Mouse (Mus musculus): ENCODE data around the gene Cd248. TPM values are rescaled to one million over a fixed set of nuclear protein-coding genes. Genes with fewer than 3 reads are reported as not detected.

The Cd248 gene
- polyA plus RNA-seq, 1 experiment from 2014 or later, result 43.1 TPM

- WGBS, result 68% methylated on average over 18 of the region's 18 CpGs
- peaks cover 2% of the 10 kb centered on the region; the same call in 1 of the 2 replicates for H3K36me3 ChIP-seq (replicated peaks; ENCODE audit: control insufficient read depth, insufficient read depth, low read depth, low read length)
Observed at GRCm38 (mm10) chr19:5107556-5108270, 39.8 kb downstream of the Cd248 start.

GRCm38 (mm10) chr19:5108271-5108575 lies 40.3 kb downstream of the Cd248 start:
- 27% methylated on average over 5 of the region's 5 CpGs for WGBS
- Histone ChIP-seq H3K27me3 (ENCODE audit: control insufficient read depth, insufficient read depth, low read length) (no peaks in the 10 kb centered on the region), H3K27ac (replicated peaks; ENCODE audit: low read depth, low read length) (no peak overlapping the region), H3K9me3 (replicated peaks; ENCODE audit: control insufficient read depth, low read length) (no peaks in the 10 kb centered on the region), H3K4me3 (ENCODE audit: low read depth, low read length) (no peak overlapping the region), H3K4me1 (ENCODE audit: control insufficient read depth, insufficient read depth, low read length) (peaks cover 6% of the 10 kb centered on the region; the same call in 1 of the 2 replicates), H3K36me3 (replicated peaks; ENCODE audit: control insufficient read depth, insufficient read depth, low read depth, low read length) (peaks cover 2% of the 10 kb centered on the region), H3K4me2 (ENCODE audit: low read depth, low read length) (no peak overlapping the region), H3K9ac (replicated peaks; ENCODE audit: low read length) (no peak overlapping the region)
- peak; percentile 64 for DNase-seq (ENCODE audit: low spot score)
- ATAC-seq (replicated peaks; ENCODE audit: insufficient number of reproducible peaks, low FRiP score, low TSS enrichment, low read depth), result no peak

More at GRCm38 (mm10) chr19:5107556-5108270, 39.8 kb downstream of the Cd248 start:
- Histone ChIP-seq H3K9ac (replicated peaks; ENCODE audit: low read length) (no peak overlapping the region), H3K4me3 (ENCODE audit: low read depth, low read length) (no peak overlapping the region), H3K4me2 (ENCODE audit: low read depth, low read length) (no peak overlapping the region), H3K9me3 (replicated peaks; ENCODE audit: control insufficient read depth, low read length) (no peaks in the 10 kb centered on the region), H3K4me1 (ENCODE audit: control insufficient read depth, insufficient read depth, low read length) (peaks cover 6% of the 10 kb centered on the region; the same call in 1 of the 2 replicates), H3K27me3 (ENCODE audit: control insufficient read depth, insufficient read depth, low read length) (no peaks in the 10 kb centered on the region), H3K27ac (replicated peaks; ENCODE audit: low read depth, low read length) (no peak overlapping the region)
- ATAC-seq (replicated peaks; ENCODE audit: insufficient number of reproducible peaks, low FRiP score, low TSS enrichment, low read depth), result no peak
- no peak for DNase-seq (ENCODE audit: low spot score)

GRCm38 (mm10) chr19:5108702-5109101 lies 40.8 kb downstream of the Cd248 start:
- H3K4me2 ChIP-seq (ENCODE audit: low read depth, low read length), result no peak overlapping the region
- H3K27me3 ChIP-seq (ENCODE audit: control insufficient read depth, insufficient read depth, low read length), result no peaks in the 10 kb centered on the region
- no peak overlapping the region for H3K4me3 ChIP-seq (ENCODE audit: low read depth, low read length)
- H3K9me3 ChIP-seq (replicated peaks; ENCODE audit: control insufficient read depth, low read length), result no peaks in the 10 kb centered on the region
- H3K27ac ChIP-seq (replicated peaks; ENCODE audit: low read depth, low read length), result no peak overlapping the region
- peaks cover 6% of the 10 kb centered on the region; the same call in 1 of the 2 replicates for H3K4me1 ChIP-seq (ENCODE audit: control insufficient read depth, insufficient read depth, low read length)
- WGBS, result 42% methylated on average over 4 of the region's 4 CpGs
- peaks cover 2% of the 10 kb centered on the region for H3K36me3 ChIP-seq (replicated peaks; ENCODE audit: control insufficient read depth, insufficient read depth, low read depth, low read length)
- ATAC-seq (replicated peaks; ENCODE audit: insufficient number of reproducible peaks, low FRiP score, low TSS enrichment, low read depth), result no peak
- no peak overlapping the region for H3K9ac ChIP-seq (replicated peaks; ENCODE audit: low read length)
- DNase-seq (ENCODE audit: low spot score), result no peak

- H3K4me1 ChIP-seq (ENCODE audit: control insufficient read depth, insufficient read depth, low read length), result peaks cover 6% of the 10 kb centered on the region; the same call in 1 of the 2 replicates
- H3K4me2 ChIP-seq (ENCODE audit: low read depth, low read length), result no peak overlapping the region
- H3K36me3 ChIP-seq (replicated peaks; ENCODE audit: control insufficient read depth, insufficient read depth, low read depth, low read length), result peaks cover 4% of the 10 kb centered on the region
- H3K9ac ChIP-seq (replicated peaks; ENCODE audit: low read length), result no peak overlapping the region
- 73% methylated on average over 19 of the region's 19 CpGs for WGBS
- DNase-seq (ENCODE audit: low spot score) (no peak), ATAC-seq (replicated peaks; ENCODE audit: insufficient number of reproducible peaks, low FRiP score, low TSS enrichment, low read depth) (no peak)
- H3K27ac ChIP-seq (replicated peaks; ENCODE audit: low read depth, low read length), result no peak overlapping the region
- H3K27me3 ChIP-seq (ENCODE audit: control insufficient read depth, insufficient read depth, low read length), result no peaks in the 10 kb centered on the region
- no peaks in the 10 kb centered on the region for H3K9me3 ChIP-seq (replicated peaks; ENCODE audit: control insufficient read depth, low read length)
- H3K4me3 ChIP-seq (ENCODE audit: low read depth, low read length), result no peak overlapping the region
Observed at GRCm38 (mm10) chr19:5109659-5110453, 42.0 kb downstream of the Cd248 start.

- Histone ChIP-seq H3K27ac (replicated peaks; ENCODE audit: low read depth, low read length) (no peak overlapping the region), H3K9me3 (replicated peaks; ENCODE audit: control insufficient read depth, low read length) (no peaks in the 10 kb centered on the region), H3K36me3 (replicated peaks; ENCODE audit: control insufficient read depth, insufficient read depth, low read depth, low read length) (peaks cover 4% of the 10 kb centered on the region), H3K9ac (replicated peaks; ENCODE audit: low read length) (no peak overlapping the region), H3K4me2 (ENCODE audit: low read depth, low read length) (no peak overlapping the region; the same call in 1 of the 2 replicates), H3K4me1 (ENCODE audit: control insufficient read depth, insufficient read depth, low read length) (no peaks in the 10 kb centered on the region), H3K4me3 (ENCODE audit: low read depth, low read length) (no peak overlapping the region), H3K27me3 (ENCODE audit: control insufficient read depth, insufficient read depth, low read length) (no peaks in the 10 kb centered on the region)
- no peak for ATAC-seq (replicated peaks; ENCODE audit: insufficient number of reproducible peaks, low FRiP score, low TSS enrichment, low read depth)
- whole genome bisulfite sequencing, result 92% methylated on average over 7 of the region's 7 CpGs
- no peak for DNase-seq (ENCODE audit: low spot score)
Observed at GRCm38 (mm10) chr19:5113783-5114182, 45.9 kb downstream of the Cd248 start.

- peak; percentile 84 for ATAC-seq (replicated peaks; ENCODE audit: insufficient number of reproducible peaks, low FRiP score, low TSS enrichment, low read depth)
- peak; percentile 95 for DNase-seq (ENCODE audit: low spot score)
- H3K9me3 ChIP-seq (replicated peaks; ENCODE audit: control insufficient read depth, low read length), result no peaks in the 10 kb centered on the region
- H3K4me2 ChIP-seq (ENCODE audit: low read depth, low read length), result peak overlapping the region; percentile 89
- peaks cover 2% of the 10 kb centered on the region for H3K36me3 ChIP-seq (replicated peaks; ENCODE audit: control insufficient read depth, insufficient read depth, low read depth, low read length)
- H3K4me1 ChIP-seq (ENCODE audit: control insufficient read depth, insufficient read depth, low read length), result no peaks in the 10 kb centered on the region
- WGBS, result 0% methylated on average over 70 of the region's 83 CpGs
- peak overlapping the region; percentile 80 for H3K9ac ChIP-seq (replicated peaks; ENCODE audit: low read length)
- H3K27me3 ChIP-seq (ENCODE audit: control insufficient read depth, insufficient read depth, low read length), result no peaks in the 10 kb centered on the region
- peak overlapping the region; percentile 74 for H3K4me3 ChIP-seq (ENCODE audit: low read depth, low read length)
- H3K27ac ChIP-seq (replicated peaks; ENCODE audit: low read depth, low read length), result peak overlapping the region; percentile 72
Observed at GRCm38 (mm10) chr19:5117494-5118383, 49.9 kb downstream of the Cd248 start.

GRCm38 (mm10) chr19:5118384-5118698 lies 50.5 kb downstream of the Cd248 start, which contains the start of gene Klc2:
Gene Klc2 (minus strand): TSS chr19:5118560.
- ATAC-seq (replicated peaks; ENCODE audit: insufficient number of reproducible peaks, low FRiP score, low TSS enrichment, low read depth) (peak; percentile 88), DNase-seq (ENCODE audit: low spot score) (no peak)
- peak within 1 kb of the TSS; percentile 74 for H3K4me3 ChIP-seq (ENCODE audit: low read depth, low read length)
- H3K27ac ChIP-seq (replicated peaks; ENCODE audit: low read depth, low read length), result peak within 1 kb of the TSS; percentile 72
- no peaks in the 10 kb centered on the region for H3K9me3 ChIP-seq (replicated peaks; ENCODE audit: control insufficient read depth, low read length)
- H3K4me1 ChIP-seq (ENCODE audit: control insufficient read depth, insufficient read depth, low read length), result no peaks in the 10 kb centered on the region
- peaks cover 2% of the 10 kb centered on the region; the same call in 1 of the 2 replicates for H3K36me3 ChIP-seq (replicated peaks; ENCODE audit: control insufficient read depth, insufficient read depth, low read depth, low read length)
- under 1% methylated on average over 18 of the region's 18 CpGs for WGBS
- H3K4me2 ChIP-seq (ENCODE audit: low read depth, low read length), result peak within 1 kb of the TSS; percentile 89
- H3K9ac ChIP-seq (replicated peaks; ENCODE audit: low read length), result peak within 1 kb of the TSS; percentile 80
- H3K27me3 ChIP-seq (ENCODE audit: control insufficient read depth, insufficient read depth, low read length), result no peaks in the 10 kb centered on the region

Measured in embryonic facial prominence, embryonic 11.5 days (tissue).